Mouse (Mus musculus): ENCODE measurements at regions not wholly inside any gene's neighbourhood (a gene's known extent, or its start where the extent isn't known, plus 50 kb on each side); places are given as distances from the start of the nearest gene placed in this dataset.

DNA sequence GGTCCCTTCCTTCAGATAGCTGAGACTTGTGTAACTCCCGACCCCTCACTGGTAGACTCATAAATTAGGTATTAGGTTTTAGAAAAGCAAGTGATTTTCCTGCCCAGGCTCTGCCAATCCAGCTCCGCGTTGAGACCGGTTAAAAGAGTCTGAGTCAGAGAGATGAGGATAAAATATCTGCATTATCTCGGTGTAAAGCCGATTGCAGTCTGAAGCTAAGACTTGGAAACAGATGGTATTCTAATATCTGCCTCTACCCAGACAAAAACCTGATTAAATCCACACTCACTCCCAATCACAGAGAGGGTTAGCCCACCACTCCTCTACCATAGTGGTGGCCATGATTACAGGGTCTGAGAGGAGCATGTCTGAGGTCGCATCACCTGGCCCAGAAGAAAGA, 276.1 kb upstream of the Jarid2 start:
- no peak for TF ChIP-seq CTCF (IDR thresholded peaks at IDR 0.05; ENCODE audit: low read depth)
- DNase-seq (ENCODE audit: low spot score) (no peak), ATAC-seq (replicated peaks; ENCODE audit: low FRiP score, low read depth) (no peak)
- Histone ChIP-seq H3K4me3 (replicated peaks; ENCODE audit: low read depth, low read length) (no peak overlapping the region), H3K4me2 (ENCODE audit: low read length) (no peak overlapping the region), H3K9ac (ENCODE audit: low read depth, low read length) (no peak overlapping the region), H3K27ac (no peak overlapping the region), H3K9me3 (replicated peaks; ENCODE audit: low read length) (no peaks in the 10 kb centered on the region), H3K27me3 (ENCODE audit: insufficient read depth, low read length) (no peaks in the 10 kb centered on the region), H3K4me1 (replicated peaks; ENCODE audit: insufficient read depth, low read length) (no peaks in the 10 kb centered on the region), H3K36me3 (ENCODE audit: insufficient read depth, low read length) (no peaks in the 10 kb centered on the region)
- 74% methylated on average over 7 of the region's 7 CpGs for WGBS

DNA sequence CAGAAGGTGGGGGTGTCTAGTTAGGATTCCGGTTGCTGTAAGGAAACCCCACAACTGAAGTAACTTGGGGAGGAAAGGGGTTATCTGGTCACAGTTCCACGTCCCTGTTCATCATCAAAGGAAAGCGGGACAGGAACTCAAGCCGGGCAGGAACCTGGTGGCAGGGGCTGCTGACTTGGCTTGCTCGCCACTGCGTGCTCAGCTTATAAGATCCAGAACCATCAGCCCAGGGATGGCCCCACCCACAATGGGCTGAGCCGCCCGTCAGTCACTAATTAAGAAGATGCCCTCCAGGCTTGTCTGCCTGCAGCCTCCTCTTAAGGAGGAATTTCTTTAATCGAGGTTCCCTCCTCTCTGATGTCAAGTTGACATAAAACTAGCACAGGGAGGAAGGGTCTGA, 275.1 kb upstream of the Jarid2 start:
- no peaks in the 10 kb centered on the region for H3K36me3 ChIP-seq (ENCODE audit: insufficient read depth, low read length)
- no peaks in the 10 kb centered on the region for H3K4me1 ChIP-seq (replicated peaks; ENCODE audit: insufficient read depth, low read length)
- DNase-seq (ENCODE audit: low spot score) (no peak), ATAC-seq (replicated peaks; ENCODE audit: low FRiP score, low read depth) (no peak)
- H3K9ac ChIP-seq (ENCODE audit: low read depth, low read length), result no peak overlapping the region
- TF ChIP-seq CTCF (IDR thresholded peaks at IDR 0.05; ENCODE audit: low read depth), result no peak
- peak overlapping the region; percentile 25; the same call in 1 of the 2 replicates for H3K27ac ChIP-seq
- H3K4me3 ChIP-seq (replicated peaks; ENCODE audit: low read depth, low read length), result no peak overlapping the region
- 40% methylated on average over 9 of the region's 9 CpGs for WGBS
- H3K4me2 ChIP-seq (ENCODE audit: low read length), result no peak overlapping the region
- H3K27me3 ChIP-seq (ENCODE audit: insufficient read depth, low read length), result no peaks in the 10 kb centered on the region
- H3K9me3 ChIP-seq (replicated peaks; ENCODE audit: low read length), result no peaks in the 10 kb centered on the region

DNA sequence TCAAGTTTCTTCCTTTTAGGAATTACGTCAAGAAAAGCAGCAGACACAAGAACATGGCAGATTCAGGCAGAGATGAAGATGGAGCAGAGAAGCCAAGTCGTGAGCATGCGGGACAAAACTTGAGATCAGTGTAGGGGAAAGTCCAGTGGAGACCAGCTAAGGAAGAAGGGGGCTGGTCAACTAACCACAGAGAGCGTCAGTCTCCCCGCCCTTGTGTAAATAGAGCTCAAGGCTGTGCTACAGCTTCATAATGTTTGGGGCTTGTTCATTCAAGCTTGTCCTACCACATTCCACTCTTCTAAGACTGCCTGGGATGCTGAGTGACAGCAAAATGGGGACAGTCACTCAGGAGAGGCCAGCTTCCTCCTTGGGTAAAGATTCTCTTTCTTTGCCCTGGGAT, 274.1 kb upstream of the Jarid2 start:
- Histone ChIP-seq H3K4me3 (replicated peaks; ENCODE audit: low read depth, low read length) (no peak overlapping the region), H3K27ac (peak overlapping the region; percentile 66), H3K9me3 (replicated peaks; ENCODE audit: low read length) (no peaks in the 10 kb centered on the region), H3K4me1 (replicated peaks; ENCODE audit: insufficient read depth, low read length) (no peaks in the 10 kb centered on the region), H3K9ac (ENCODE audit: low read depth, low read length) (no peak overlapping the region), H3K4me2 (ENCODE audit: low read length) (no peak overlapping the region), H3K27me3 (ENCODE audit: insufficient read depth, low read length) (no peaks in the 10 kb centered on the region), H3K36me3 (ENCODE audit: insufficient read depth, low read length) (no peaks in the 10 kb centered on the region)
- 50% methylated on average over 5 of the region's 5 CpGs for WGBS
- DNase-seq (ENCODE audit: low spot score) (peak; percentile 60), ATAC-seq (replicated peaks; ENCODE audit: low FRiP score, low read depth) (peak; percentile 72; the same call in 1 of the 2 replicates)
- no peak for TF ChIP-seq CTCF (IDR thresholded peaks at IDR 0.05; ENCODE audit: low read depth)

DNA sequence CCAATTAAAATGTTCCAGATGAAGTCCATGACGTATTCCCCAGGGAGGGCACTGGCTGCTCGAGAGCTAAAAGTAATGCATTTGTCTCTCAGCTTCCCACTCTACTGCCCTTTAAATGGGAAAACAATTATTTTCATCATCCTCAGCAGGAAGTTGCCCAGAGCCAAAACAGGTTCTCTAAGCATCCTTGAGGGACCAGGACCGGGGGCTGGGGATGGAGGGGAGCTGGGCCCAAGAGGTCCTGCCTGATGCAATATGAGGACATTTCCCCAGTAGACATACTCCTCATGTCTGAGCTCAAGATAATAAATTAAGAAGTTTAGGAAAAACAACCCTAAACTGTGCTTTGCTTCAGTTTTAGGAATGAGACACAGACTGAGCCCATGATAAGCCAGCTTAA, 270.5 kb upstream of the Jarid2 start:
- WGBS, result 71% methylated on average over 3 of the region's 3 CpGs
- Histone ChIP-seq H3K9ac (ENCODE audit: low read depth, low read length) (no peak overlapping the region), H3K9me3 (replicated peaks; ENCODE audit: low read length) (no peaks in the 10 kb centered on the region), H3K36me3 (ENCODE audit: insufficient read depth, low read length) (no peaks in the 10 kb centered on the region), H3K4me1 (replicated peaks; ENCODE audit: insufficient read depth, low read length) (no peaks in the 10 kb centered on the region), H3K27ac (no peak overlapping the region), H3K4me2 (ENCODE audit: low read length) (no peak overlapping the region), H3K27me3 (ENCODE audit: insufficient read depth, low read length) (no peaks in the 10 kb centered on the region), H3K4me3 (replicated peaks; ENCODE audit: low read depth, low read length) (no peak overlapping the region)
- TF ChIP-seq CTCF (IDR thresholded peaks at IDR 0.05; ENCODE audit: low read depth), result no peak
- no peak for ATAC-seq (replicated peaks; ENCODE audit: low FRiP score, low read depth)
- DNase-seq (ENCODE audit: low spot score), result no peak

DNA sequence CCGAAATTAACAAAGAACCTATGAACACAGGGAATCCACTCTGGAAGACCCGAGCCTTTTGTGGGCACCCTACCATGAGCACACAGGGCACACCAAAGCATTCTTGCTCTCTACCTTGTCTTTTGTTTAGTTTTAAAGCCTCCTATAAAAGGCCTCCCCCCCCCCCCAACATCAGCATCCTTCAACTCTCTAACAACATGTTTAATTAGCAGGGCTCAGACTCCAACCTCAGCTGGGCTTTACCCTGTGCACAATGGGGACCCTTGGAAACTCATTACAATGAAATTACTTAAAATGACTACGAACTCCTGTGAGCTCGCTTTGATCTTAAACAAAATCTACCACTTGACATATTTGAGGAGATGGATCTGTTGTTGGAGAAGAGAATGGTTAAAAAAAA, 270.1 kb upstream of the Jarid2 start:
- H3K9ac ChIP-seq (ENCODE audit: low read depth, low read length), result no peak overlapping the region
- H3K4me2 ChIP-seq (ENCODE audit: low read length), result no peak overlapping the region
- no peaks in the 10 kb centered on the region for H3K9me3 ChIP-seq (replicated peaks; ENCODE audit: low read length)
- no peaks in the 10 kb centered on the region for H3K36me3 ChIP-seq (ENCODE audit: insufficient read depth, low read length)
- no peaks in the 10 kb centered on the region for H3K27me3 ChIP-seq (ENCODE audit: insufficient read depth, low read length)
- ATAC-seq (replicated peaks; ENCODE audit: low FRiP score, low read depth) (no peak), DNase-seq (ENCODE audit: low spot score) (no peak)
- 58% methylated on average over 4 of the region's 4 CpGs for WGBS
- TF ChIP-seq CTCF (IDR thresholded peaks at IDR 0.05; ENCODE audit: low read depth), result no peak
- H3K4me3 ChIP-seq (replicated peaks; ENCODE audit: low read depth, low read length), result no peak overlapping the region
- no peaks in the 10 kb centered on the region for H3K4me1 ChIP-seq (replicated peaks; ENCODE audit: insufficient read depth, low read length)
- H3K27ac ChIP-seq, result no peak overlapping the region

DNA sequence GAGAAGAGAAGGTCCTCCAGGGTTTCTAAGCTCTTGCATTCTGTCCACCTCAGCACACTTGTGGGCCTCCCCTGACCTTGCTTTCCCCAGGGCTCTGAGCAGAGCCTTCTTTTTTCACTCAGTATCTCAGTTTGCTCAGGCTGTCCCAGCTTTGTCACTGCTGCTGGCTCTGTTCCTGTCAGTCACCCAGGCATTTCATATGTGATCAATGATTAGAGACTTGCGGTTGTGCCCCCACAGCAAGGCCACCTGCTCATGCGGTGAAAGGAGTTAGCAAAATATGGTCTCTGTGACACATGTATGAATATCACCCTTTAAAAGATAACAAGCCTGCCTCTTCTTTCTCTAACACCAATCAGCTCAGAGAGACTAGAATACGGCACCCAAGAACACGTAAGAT, 265.6 kb upstream of the Jarid2 start:
- H3K27me3 ChIP-seq (ENCODE audit: insufficient read depth, low read length), result no peaks in the 10 kb centered on the region
- no peak overlapping the region for H3K4me3 ChIP-seq (replicated peaks; ENCODE audit: low read depth, low read length)
- no peak for TF ChIP-seq CTCF (IDR thresholded peaks at IDR 0.05; ENCODE audit: low read depth)
- ATAC-seq (replicated peaks; ENCODE audit: low FRiP score, low read depth) (no peak), DNase-seq (ENCODE audit: low spot score) (no peak)
- H3K9ac ChIP-seq (ENCODE audit: low read depth, low read length), result no peak overlapping the region
- no peaks in the 10 kb centered on the region for H3K9me3 ChIP-seq (replicated peaks; ENCODE audit: low read length)
- no peak overlapping the region for H3K27ac ChIP-seq
- no peak overlapping the region for H3K4me2 ChIP-seq (ENCODE audit: low read length)
- no peaks in the 10 kb centered on the region for H3K4me1 ChIP-seq (replicated peaks; ENCODE audit: insufficient read depth, low read length)
- 92% methylated on average over 4 of the region's 4 CpGs for WGBS
- no peaks in the 10 kb centered on the region for H3K36me3 ChIP-seq (ENCODE audit: insufficient read depth, low read length)

DNA sequence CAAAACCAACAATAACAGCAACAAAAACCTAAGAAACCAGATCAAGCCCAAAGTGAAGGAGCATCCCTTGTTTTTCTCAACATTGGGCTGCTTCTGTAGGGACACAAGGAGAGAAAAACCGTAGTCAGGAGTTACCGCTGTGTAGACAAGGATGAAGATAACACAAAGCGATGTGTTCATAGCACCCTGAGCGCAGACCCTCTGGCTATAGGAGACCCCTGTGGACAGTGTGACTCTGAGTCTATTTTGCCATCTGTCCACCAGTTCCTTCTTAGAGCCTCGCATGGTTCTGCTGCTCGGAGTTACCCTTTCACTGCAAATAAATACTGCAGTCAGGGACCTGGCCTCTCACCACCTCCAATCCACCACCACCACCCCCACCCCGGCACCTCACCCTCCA, 263.7 kb upstream of the Jarid2 start:
- WGBS, result 74% methylated on average over 7 of the region's 7 CpGs
- no peak overlapping the region for H3K27ac ChIP-seq
- ATAC-seq (replicated peaks; ENCODE audit: low FRiP score, low read depth) (no peak), DNase-seq (ENCODE audit: low spot score) (no peak)
- no peaks in the 10 kb centered on the region for H3K27me3 ChIP-seq (ENCODE audit: insufficient read depth, low read length)
- no peak overlapping the region for H3K4me2 ChIP-seq (ENCODE audit: low read length)
- no peak overlapping the region for H3K9ac ChIP-seq (ENCODE audit: low read depth, low read length)
- TF ChIP-seq CTCF (IDR thresholded peaks at IDR 0.05; ENCODE audit: low read depth), result no peak
- no peak overlapping the region for H3K4me3 ChIP-seq (replicated peaks; ENCODE audit: low read depth, low read length)
- no peaks in the 10 kb centered on the region for H3K9me3 ChIP-seq (replicated peaks; ENCODE audit: low read length)
- no peaks in the 10 kb centered on the region for H3K36me3 ChIP-seq (ENCODE audit: insufficient read depth, low read length)
- 0 out of 2 replicates have a peak, but pooled peaks cover 5% of the 10 kb centered on the region for H3K4me1 ChIP-seq (replicated peaks; ENCODE audit: insufficient read depth, low read length)

All from kidney, postnatal 0 days (tissue).